Mouse (Mus musculus) midbrain, embryonic 15.5 days (tissue): ENCODE results near the gene Atl1. TPM values are rescaled to one million over a fixed set of nuclear protein-coding genes. Genes with fewer than 3 reads are reported as not detected.

Experiments used
- ATAC-seq: fragments of 200-750 bp; cut with Nextera tagmentation; replicated peaks from 2 replicates; pipeline ENCODE4 v1.8.0; 2017; ENCODE audit warnings: moderate TSS enrichment
- H3K27ac ChIP-seq: fragments of 300-500 bp; sonication (generic); 2 replicates; pipeline ENCODE4 v1.5.1; 2015; ENCODE audit warnings: mild to moderate bottlenecking, inconsistent platforms
- H3K27me3 ChIP-seq: fragments of 300-500 bp; sonication (generic); replicated peaks from 2 replicates; pipeline ENCODE4 v1.6.1; 2015; ENCODE audit warnings: inconsistent platforms
- H3K36me3 ChIP-seq: fragments of 300-500 bp; sonication (generic); replicated peaks from 2 replicates; pipeline ENCODE4 v1.6.1; 2015; ENCODE audit warnings: inconsistent platforms
- H3K4me1 ChIP-seq: fragments of 300-500 bp; sonication (generic); 2 replicates; pipeline ENCODE4 v1.6.1; 2015; ENCODE audit warnings: inconsistent platforms
- H3K4me2 ChIP-seq: fragments of 300-500 bp; sonication (generic); 2 replicates; pipeline ENCODE4 v1.6.1; 2015; ENCODE audit warnings: inconsistent platforms, mild to moderate bottlenecking, moderate library complexity
- H3K4me3 ChIP-seq: fragments of 300-500 bp; sonication (generic); 2 replicates; pipeline ENCODE4 v1.5.1; 2015; ENCODE audit warnings: mild to moderate bottlenecking, inconsistent platforms
- H3K9ac ChIP-seq: fragments of 300-500 bp; sonication (generic); 2 replicates; pipeline ENCODE4 v1.6.1; 2015; ENCODE audit warnings: mild to moderate bottlenecking, inconsistent platforms
- H3K9me3 ChIP-seq: fragments of 300-500 bp; sonication (generic); 2 replicates; pipeline ENCODE4 v1.6.1; 2016; ENCODE audit warnings: inconsistent platforms
- WGBS: fragments of 180-500 bp; shearing (Covaris S2); methylation state at CpG from one replicate; pipeline ENCODE4 v1.1.7; 2015; ENCODE audit warnings: mixed read lengths; 5-methylcytosine and 5-hydroxymethylcytosine counted together
- polyA plus RNA-seq: library from polyadenylated mRNA; unstranded; fragments of >200 nt; fragmentation: Nextera tagmentation; extraction: Ambion mirVana; gene quantifications from 2 replicates; pipeline ENCODE4 v1.2.1, GENCODE M21; 2015

Atl1 gene
- polyA plus RNA-seq, 1 experiment from 2014 or later, result 167 TPM

DNA sequence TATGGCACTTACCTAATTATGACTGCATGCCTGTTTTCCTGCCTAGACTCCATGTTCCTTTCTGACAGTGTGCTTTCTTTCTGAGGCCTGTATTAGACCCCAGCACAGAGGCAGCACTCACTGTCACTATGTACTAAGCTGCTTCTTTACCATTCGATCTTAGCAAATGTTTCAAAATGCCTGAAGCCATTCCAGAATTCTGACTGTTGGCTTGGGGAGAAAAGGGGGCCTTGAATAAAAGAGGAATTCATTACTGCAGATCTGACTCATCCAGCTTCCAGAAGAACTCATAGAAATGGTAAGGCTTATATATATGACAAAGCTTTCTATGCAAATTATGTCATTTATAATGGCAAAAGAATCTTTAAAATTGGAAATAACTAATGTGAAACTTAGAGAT lies 4.1 kb upstream of the Atl1 start:
- 74% methylated on average over 1 of the region's 1 CpGs for WGBS
- Histone ChIP-seq H3K4me3 (no peak overlapping the region), H3K9ac (no peak overlapping the region), H3K36me3 (no peaks in the 10 kb centered on the region), H3K27me3 (no peaks in the 10 kb centered on the region), H3K4me1 (peaks cover 34% of the 10 kb centered on the region), H3K27ac (no peak overlapping the region), H3K4me2 (no peak overlapping the region), H3K9me3 (no peaks in the 10 kb centered on the region)
- ATAC-seq, result no peak

- 0 out of 2 replicates have a peak overlapping the region, but pooled peaks have one; percentile 96 for H3K4me3 ChIP-seq
- H3K27me3 ChIP-seq, result no peaks in the 10 kb centered on the region
- H3K9me3 ChIP-seq, result no peaks in the 10 kb centered on the region
- peak overlapping the region; percentile 38; the same call in 1 of the 2 replicates for H3K27ac ChIP-seq
- H3K4me2 ChIP-seq, result peak overlapping the region; percentile 69
- H3K36me3 ChIP-seq, result no peaks in the 10 kb centered on the region
- ATAC-seq, result no peak
- no peak overlapping the region for H3K9ac ChIP-seq
- H3K4me1 ChIP-seq, result peaks cover 37% of the 10 kb centered on the region
- 32% methylated on average over 6 of the region's 6 CpGs for WGBS
Observed at GRCm38 (mm10) chr12:69890051-69890450, 2.4 kb upstream of the Atl1 start.

GRCm38 (mm10) chr12:69890476-69890875 lies 1.9 kb upstream of the Atl1 start:
- peaks cover 37% of the 10 kb centered on the region for H3K4me1 ChIP-seq
- H3K4me3 ChIP-seq, result peak overlapping the region; percentile 96; the same call in 1 of the 2 replicates
- 26% methylated on average over 5 of the region's 5 CpGs for WGBS
- H3K9me3 ChIP-seq, result no peaks in the 10 kb centered on the region
- no peaks in the 10 kb centered on the region for H3K36me3 ChIP-seq
- no peak overlapping the region; the same call in 1 of the 2 replicates for H3K9ac ChIP-seq
- ATAC-seq, result no peak
- peak overlapping the region; percentile 38; the same call in 1 of the 2 replicates for H3K27ac ChIP-seq
- H3K4me2 ChIP-seq, result peak overlapping the region; percentile 69
- no peaks in the 10 kb centered on the region for H3K27me3 ChIP-seq

DNA sequence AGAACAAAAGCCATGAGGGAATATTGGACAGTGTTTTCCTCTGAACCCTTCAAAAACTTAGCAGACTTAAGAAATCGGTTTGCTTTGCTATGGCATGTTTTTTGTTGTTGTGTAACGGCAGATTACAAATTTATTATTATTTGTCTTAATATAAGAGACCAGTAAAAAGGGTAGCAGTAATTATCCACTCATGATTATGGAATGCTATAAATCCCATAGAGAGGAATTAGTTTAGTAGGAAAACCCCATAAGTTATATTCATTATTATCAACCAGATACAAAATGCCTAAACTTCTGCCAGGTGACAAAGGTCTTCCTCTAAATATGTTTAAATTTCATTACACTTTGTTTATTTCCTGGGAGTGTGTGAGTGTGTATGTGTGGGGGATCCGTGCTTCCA lies 693 bp upstream of the Atl1 start:
- Histone ChIP-seq H3K4me1 (peaks cover 36% of the 10 kb centered on the region), H3K9me3 (no peaks in the 10 kb centered on the region), H3K27me3 (no peaks in the 10 kb centered on the region), H3K27ac (peak overlapping the region; percentile 98), H3K9ac (peak overlapping the region; percentile 96), H3K4me2 (peak overlapping the region; percentile 69), H3K4me3 (peak overlapping the region; percentile 96), H3K36me3 (no peaks in the 10 kb centered on the region)
- ATAC-seq, result no peak
- 47% methylated on average over 3 of the region's 3 CpGs for WGBS

DNA sequence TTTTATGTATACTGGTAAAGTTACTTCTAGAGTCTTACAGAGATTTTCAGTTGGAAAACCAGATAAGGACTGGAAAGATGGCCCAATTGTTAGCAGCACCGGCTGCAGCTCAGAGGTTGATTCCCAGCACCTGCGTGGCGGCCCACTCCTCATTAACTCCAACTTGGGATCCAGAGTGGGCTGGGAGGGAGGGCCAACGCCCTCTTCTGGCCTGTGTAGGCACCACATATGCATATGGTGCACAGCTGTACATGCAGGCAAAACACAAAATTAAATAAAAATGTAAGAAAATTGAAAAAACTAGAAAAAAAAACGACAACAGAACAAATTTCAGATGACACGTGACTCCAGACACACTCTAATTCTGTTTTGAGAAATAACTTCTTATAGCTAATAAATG lies 1.5 kb downstream of the Atl1 start:
- no peak for ATAC-seq
- no peak overlapping the region for H3K27ac ChIP-seq

DNA sequence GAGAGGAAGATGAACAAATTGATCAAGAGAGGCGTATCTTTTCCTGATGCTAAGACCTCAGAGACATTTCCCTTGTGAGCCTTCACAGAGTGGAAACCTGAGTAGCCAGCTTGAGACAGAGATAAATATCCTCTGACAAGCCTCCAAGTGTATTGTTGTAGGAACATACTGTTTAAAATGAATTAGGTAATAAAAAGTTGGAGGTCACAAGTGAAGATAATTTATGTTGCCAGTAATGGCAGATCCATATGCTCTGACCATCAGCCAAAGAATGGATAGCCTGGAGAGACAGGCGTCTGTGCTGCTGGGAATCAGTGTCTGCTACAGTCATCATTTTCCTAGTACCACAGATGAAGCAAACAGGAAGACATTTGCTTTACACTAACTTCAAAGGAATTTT lies 2.6 kb downstream of the Atl1 start:
- 0 out of 2 replicates have a peak overlapping the region, but pooled peaks have one; percentile 25 for H3K27ac ChIP-seq
- 61% methylated on average over 2 of the region's 2 CpGs for WGBS

More for the DNA sequence above, 1.5 kb downstream of the Atl1 start:
- H3K36me3 ChIP-seq, result no peaks in the 10 kb centered on the region
- peak overlapping the region; percentile 69 for H3K4me2 ChIP-seq
- H3K9ac ChIP-seq, result no peak overlapping the region
- 73% methylated on average over 6 of the region's 6 CpGs for WGBS
- no peaks in the 10 kb centered on the region for H3K9me3 ChIP-seq
- no peaks in the 10 kb centered on the region for H3K27me3 ChIP-seq
- H3K4me3 ChIP-seq, result no peak overlapping the region
- peaks cover 29% of the 10 kb centered on the region for H3K4me1 ChIP-seq

GRCm38 (mm10) chr12:69898119-69898518 lies 5.7 kb downstream of the Atl1 start:
- Histone ChIP-seq H3K4me1 (peaks cover 5% of the 10 kb centered on the region; the same call in 1 of the 2 replicates), H3K36me3 (no peaks in the 10 kb centered on the region), H3K9ac (no peak overlapping the region), H3K27me3 (no peaks in the 10 kb centered on the region), H3K9me3 (no peaks in the 10 kb centered on the region), H3K27ac (no peak overlapping the region), H3K4me3 (no peak overlapping the region), H3K4me2 (no peak overlapping the region)
- WGBS, result 92% methylated on average over 4 of the region's 4 CpGs
- no peak for ATAC-seq

More for the DNA sequence above, 2.6 kb downstream of the Atl1 start:
- H3K27me3 ChIP-seq, result no peaks in the 10 kb centered on the region
- H3K4me2 ChIP-seq, result no peak overlapping the region
- no peak overlapping the region for H3K9ac ChIP-seq
- no peaks in the 10 kb centered on the region for H3K36me3 ChIP-seq
- H3K9me3 ChIP-seq, result no peaks in the 10 kb centered on the region
- ATAC-seq, result no peak
- H3K4me3 ChIP-seq, result no peak overlapping the region
- peaks cover 22% of the 10 kb centered on the region for H3K4me1 ChIP-seq

DNA sequence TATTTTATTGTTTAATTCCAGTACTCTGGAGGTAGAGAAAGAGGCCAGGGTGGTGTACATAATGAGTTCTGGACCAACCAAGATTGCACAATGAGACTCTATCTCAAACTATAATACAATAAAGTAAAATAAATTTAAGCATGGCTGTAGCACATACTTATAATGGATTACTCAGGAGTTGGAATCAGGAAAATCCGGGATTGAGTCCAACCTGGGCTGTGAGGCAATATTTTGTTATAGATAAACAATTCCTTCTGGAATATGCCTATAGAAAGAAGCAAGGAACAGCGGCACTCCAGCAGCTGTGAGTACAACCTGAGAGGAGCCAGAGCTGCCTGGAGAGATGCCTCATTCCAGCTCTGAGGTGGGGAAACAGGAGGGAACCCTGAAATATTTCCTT lies 12.6 kb downstream of the Atl1 start:
- Histone ChIP-seq H3K27me3 (no peaks in the 10 kb centered on the region), H3K36me3 (no peaks in the 10 kb centered on the region), H3K4me2 (no peak overlapping the region), H3K4me1 (peaks cover 20% of the 10 kb centered on the region), H3K9ac (no peak overlapping the region), H3K4me3 (no peak overlapping the region), H3K27ac (no peak overlapping the region), H3K9me3 (no peaks in the 10 kb centered on the region)
- WGBS, result 77% methylated on average over 2 of the region's 2 CpGs
- no peak for ATAC-seq

DNA sequence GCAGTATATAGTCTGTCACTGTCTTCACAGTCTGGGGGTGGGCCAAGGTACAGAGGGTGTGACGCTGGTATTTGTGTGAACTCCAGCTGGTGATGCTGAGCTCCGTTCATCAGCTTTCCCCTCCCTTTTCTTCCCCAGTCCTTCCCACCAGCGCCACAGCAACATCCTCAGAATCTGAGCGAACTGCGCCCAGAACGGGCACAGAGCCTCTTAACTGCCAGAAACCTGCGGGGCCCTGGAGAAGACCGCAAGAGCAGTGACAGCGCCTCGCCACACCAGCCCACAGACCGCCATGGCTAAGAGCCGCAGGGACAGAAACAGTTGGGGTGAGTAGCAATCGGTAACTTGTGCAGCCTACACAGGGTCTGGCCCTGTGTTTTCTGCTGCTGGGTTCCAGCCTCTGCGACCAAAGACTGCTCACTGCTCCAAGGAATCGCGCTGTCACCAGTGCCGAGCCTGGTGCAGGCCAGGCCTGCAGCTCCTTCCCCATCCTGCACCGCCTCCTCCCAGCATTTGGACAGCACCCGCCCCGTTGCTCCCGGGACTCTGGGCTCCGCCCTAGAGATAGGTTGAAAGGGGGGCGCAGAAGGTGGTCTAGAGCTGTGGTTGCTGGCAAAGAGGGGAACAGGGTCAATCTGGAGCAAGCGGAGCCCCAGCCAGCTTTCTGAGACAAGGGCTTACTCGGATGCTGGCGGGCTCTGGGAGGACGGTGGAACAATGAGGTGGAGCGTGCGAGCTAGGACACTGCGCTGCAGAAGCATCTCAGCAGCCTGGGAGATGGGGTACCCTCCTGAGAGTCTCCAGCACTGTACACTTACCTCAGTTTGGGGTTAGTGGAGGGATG lies 15.5 kb downstream of the Atl1 start:
- peak; percentile 91 for ATAC-seq
- WGBS, result 1% methylated on average over 30 of the region's 30 CpGs
- H3K27me3 ChIP-seq, result no peaks in the 10 kb centered on the region
- H3K9me3 ChIP-seq, result no peaks in the 10 kb centered on the region
- peak overlapping the region; percentile 63 for H3K4me2 ChIP-seq
- peak overlapping the region; percentile 69 for H3K4me3 ChIP-seq
- H3K36me3 ChIP-seq, result no peaks in the 10 kb centered on the region
- H3K9ac ChIP-seq, result peak overlapping the region; percentile 89
- H3K27ac ChIP-seq, result peak overlapping the region; percentile 97
- peaks cover 24% of the 10 kb centered on the region for H3K4me1 ChIP-seq

GRCm38 (mm10) chr12:69908511-69908900 lies 16.1 kb downstream of the Atl1 start:
- H3K4me3 ChIP-seq, result peak overlapping the region; percentile 69
- no peaks in the 10 kb centered on the region for H3K27me3 ChIP-seq
- peak overlapping the region; percentile 63 for H3K4me2 ChIP-seq
- 12% methylated on average over 19 of the region's 19 CpGs for WGBS
- H3K9me3 ChIP-seq, result no peaks in the 10 kb centered on the region
- no peaks in the 10 kb centered on the region for H3K36me3 ChIP-seq
- peak overlapping the region; percentile 89 for H3K9ac ChIP-seq
- peak; percentile 91 for ATAC-seq
- H3K4me1 ChIP-seq, result peaks cover 24% of the 10 kb centered on the region
- H3K27ac ChIP-seq, result peak overlapping the region; percentile 97

DNA sequence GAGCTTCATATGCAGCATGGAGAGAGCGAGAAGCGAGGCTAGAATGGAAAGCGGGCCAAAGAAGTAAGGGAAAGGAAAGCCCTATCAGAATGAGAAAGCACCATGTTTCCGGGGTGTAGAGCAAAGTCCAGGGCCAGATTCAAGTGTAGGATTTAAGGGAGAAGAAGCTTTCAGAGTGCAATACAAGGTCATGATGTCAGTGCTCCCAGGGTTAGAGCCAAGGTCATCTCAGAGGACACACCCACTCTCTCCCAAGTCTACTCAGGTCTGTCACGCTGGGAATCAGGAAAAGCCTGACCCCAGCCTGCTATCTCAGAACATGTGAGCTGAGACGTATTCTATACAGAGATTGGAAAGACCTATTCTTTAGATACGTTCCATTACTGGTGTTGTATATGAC lies 19.5 kb downstream of the Atl1 start:
- no peaks in the 10 kb centered on the region for H3K9me3 ChIP-seq
- ATAC-seq, result no peak
- H3K27ac ChIP-seq, result no peak overlapping the region
- H3K4me2 ChIP-seq, result no peak overlapping the region
- no peak overlapping the region for H3K9ac ChIP-seq
- no peaks in the 10 kb centered on the region for H3K36me3 ChIP-seq
- no peaks in the 10 kb centered on the region for H3K27me3 ChIP-seq
- H3K4me1 ChIP-seq, result peaks cover 21% of the 10 kb centered on the region
- H3K4me3 ChIP-seq, result no peak overlapping the region
- whole genome bisulfite sequencing, result 91% methylated on average over 7 of the region's 7 CpGs

DNA sequence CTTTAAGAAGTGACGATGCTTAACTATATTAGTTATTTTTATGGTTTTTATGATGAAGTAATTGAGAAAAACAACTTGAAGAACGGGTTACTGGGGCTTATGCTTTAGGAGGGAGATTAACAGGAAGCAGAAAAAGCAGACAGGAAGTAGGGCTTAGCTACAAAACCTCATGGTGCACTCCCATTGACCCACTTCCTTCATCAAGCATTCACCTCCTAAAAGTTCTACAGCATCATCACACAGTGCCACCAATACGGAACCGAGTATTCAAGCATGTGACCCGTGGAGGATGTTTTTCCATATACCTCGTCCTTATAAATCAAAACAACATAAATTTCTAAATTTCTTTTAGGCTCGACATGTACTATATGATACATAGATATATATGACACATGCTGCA lies 20.3 kb downstream of the Atl1 start:
- H3K27ac ChIP-seq, result no peak overlapping the region
- H3K27me3 ChIP-seq, result no peaks in the 10 kb centered on the region
- 94% methylated on average over 7 of the region's 7 CpGs for WGBS
- H3K4me2 ChIP-seq, result no peak overlapping the region
- ATAC-seq, result no peak
- peaks cover 15% of the 10 kb centered on the region for H3K4me1 ChIP-seq
- H3K9ac ChIP-seq, result no peak overlapping the region
- H3K4me3 ChIP-seq, result no peak overlapping the region
- no peaks in the 10 kb centered on the region for H3K9me3 ChIP-seq
- no peaks in the 10 kb centered on the region for H3K36me3 ChIP-seq

- 93% methylated on average over 2 of the region's 2 CpGs for WGBS
Observed at GRCm38 (mm10) chr12:69917870-69918269, 25.5 kb downstream of the Atl1 start.

More at GRCm38 (mm10) chr12:69917870-69918269, 25.5 kb downstream of the Atl1 start:
- Histone ChIP-seq H3K27me3 (no peaks in the 10 kb centered on the region), H3K36me3 (no peaks in the 10 kb centered on the region), H3K9ac (no peak overlapping the region), H3K4me2 (no peak overlapping the region), H3K4me1 (no peaks in the 10 kb centered on the region), H3K27ac (no peak overlapping the region), H3K9me3 (no peaks in the 10 kb centered on the region), H3K4me3 (no peak overlapping the region)
- ATAC-seq, result no peak
